Mouse (Mus musculus) effector memory CD4-positive, alpha-beta T cell, adult 5 months (primary cell): ENCODE results near the gene Stk19. TPM values are rescaled to one million over a fixed set of nuclear protein-coding genes. Genes with fewer than 3 reads are reported as not detected.

Experiments
- polyA plus RNA-seq: library from polyadenylated mRNA; unstranded; fragments of 100-300 nt; shearing (Covaris generic); gene quantifications from one replicate; pipeline ENCODE4 v1.2.1, GENCODE M21; 2017

Gene Stk19
- polyA plus RNA-seq, result 25.8 TPM

GRCm38 (mm10) chr17:34836856-34837221 is at the start of gene Stk19, which contains the start of gene Dxo:
TSS of gene Stk19 (minus strand) at chr17:34836945.
TSS of gene Dxo (plus strand) at chr17:34837019.

GRCm38 (mm10) chr17:34881683-34882310 is 45.1 kb upstream of the Stk19 start, which contains the start of gene Gm20547:
TSS of gene Gm20547 (minus strand) at chr17:34882042.

GRCm38 (mm10) chr17:34879336-34879879 is 42.7 kb upstream of the Stk19 start, which contains the start of gene Zbtb12:
TSS of gene Zbtb12 (plus strand) at chr17:34879483.

GRCm38 (mm10) chr17:34862416-34863081 is 25.8 kb upstream of the Stk19 start, which contains the start of gene Cfb:
TSS of gene Cfb (minus strand) at chr17:34862518.

GRCm38 (mm10) chr17:34849722-34850516 is 13.2 kb upstream of the Stk19 start, which contains the start of the genes Skiv2l and Nelfe:
TSS of gene Skiv2l (minus strand) at chr17:34850210.
TSS of gene Nelfe (plus strand) at chr17:34850391.

GRCm38 (mm10) chr17:34804301-34804700 is 32.4 kb downstream of the Stk19 start, which contains the start of gene Cyp21a1:
TSS of gene Cyp21a1 (minus strand) at chr17:34804561.

Other genes starting within 250 kb of the Stk19 start
- 234 TPM for gene Gpsm3, start 247.1 kb downstream of the Stk19 start, polyA plus RNA-seq
- 6.4 TPM for gene Pbx2, start 245.7 kb downstream of the Stk19 start, polyA plus RNA-seq
- gene Ager, start 239.1 kb downstream of the Stk19 start, polyA plus RNA-seq, result 0.60 TPM
- 58.0 TPM for gene Rnf5, start 233.3 kb downstream of the Stk19 start, polyA plus RNA-seq
- 21.4 TPM for gene Agpat1, start 232.7 kb downstream of the Stk19 start, polyA plus RNA-seq
- gene Egfl8, start 221.0 kb downstream of the Stk19 start, polyA plus RNA-seq, result 0.92 TPM
- gene Ppt2, start 208.4 kb downstream of the Stk19 start, polyA plus RNA-seq, result 25.0 TPM
- 20.2 TPM for gene Prrt1, start 207.4 kb downstream of the Stk19 start, polyA plus RNA-seq
- gene Fkbpl, start 192.2 kb downstream of the Stk19 start, polyA plus RNA-seq, result 3.2 TPM
- gene Atf6b, start 189.8 kb downstream of the Stk19 start, polyA plus RNA-seq, result 56.1 TPM
- gene Tnxb, start 166.4 kb downstream of the Stk19 start, polyA plus RNA-seq, result not detected
- not detected for gene C4b, start 93.1 kb downstream of the Stk19 start, polyA plus RNA-seq
- gene Cyp21a1, start 32.4 kb downstream of the Stk19 start, polyA plus RNA-seq, result not detected
- gene Dxo, start 74 bp upstream of the Stk19 start, polyA plus RNA-seq, result 123 TPM
- 128 TPM for gene Skiv2l, start 13.3 kb upstream of the Stk19 start, polyA plus RNA-seq
- gene Nelfe, start 13.4 kb upstream of the Stk19 start, polyA plus RNA-seq, result 49.5 TPM
- gene Cfb, start 25.6 kb upstream of the Stk19 start, polyA plus RNA-seq, result not detected
- 0.21 TPM for gene Zbtb12, start 42.5 kb upstream of the Stk19 start, polyA plus RNA-seq
- gene Gm20547, start 45.1 kb upstream of the Stk19 start, polyA plus RNA-seq, result not detected
- 1.2 TPM for gene C2, start 61.3 kb upstream of the Stk19 start, polyA plus RNA-seq
- gene Ehmt2, start 61.5 kb upstream of the Stk19 start, polyA plus RNA-seq, result 57.8 TPM
- gene Slc44a4, start 77.5 kb upstream of the Stk19 start, polyA plus RNA-seq, result not detected
- gene Neu1, start 94.3 kb upstream of the Stk19 start, polyA plus RNA-seq, result 74.6 TPM
- gene Hspa1b, start 122.3 kb upstream of the Stk19 start, polyA plus RNA-seq, result 2,452 TPM
- gene Gm20481, start 133.0 kb upstream of the Stk19 start, polyA plus RNA-seq, result 125 TPM
- gene Hspa1a, start 135.2 kb upstream of the Stk19 start, polyA plus RNA-seq, result 1,550 TPM
- not detected for gene Hspa1l, start 135.8 kb upstream of the Stk19 start, polyA plus RNA-seq
- 47.6 TPM for gene Lsm2, start 144.9 kb upstream of the Stk19 start, polyA plus RNA-seq
- 182 TPM for gene Vars, start 164.0 kb upstream of the Stk19 start, polyA plus RNA-seq
- gene Vwa7, start 179.6 kb upstream of the Stk19 start, polyA plus RNA-seq, result 0.10 TPM
- gene Sapcd1, start 191.1 kb upstream of the Stk19 start, polyA plus RNA-seq, result not detected
- gene Msh5, start 209.8 kb upstream of the Stk19 start, polyA plus RNA-seq, result 2.2 TPM
- 305 TPM for gene Clic1, start 213.0 kb upstream of the Stk19 start, polyA plus RNA-seq
- 1.00 TPM for gene Ddah2, start 222.1 kb upstream of the Stk19 start, polyA plus RNA-seq
- gene Ly6g6c, start 228.4 kb upstream of the Stk19 start, polyA plus RNA-seq, result not detected
- gene Mpig6b, start 229.2 kb upstream of the Stk19 start, polyA plus RNA-seq, result not detected
- gene Ly6g6e, start 240.0 kb upstream of the Stk19 start, polyA plus RNA-seq, result not detected
- gene Ly6g6d, start 241.1 kb upstream of the Stk19 start, polyA plus RNA-seq, result not detected
- gene Ly6g6f, start 248.7 kb upstream of the Stk19 start, polyA plus RNA-seq, result not detected